Mouse (Mus musculus) natural killer cell, adult 2 months (primary cell): ENCODE results near the gene Ccdc122.
"Not testable (repeated sequence)": the region's sequence is repeated elsewhere in the genome, so short reads cannot be mapped to it uniquely, and the experiment has no call there.

Experiments used
- DNase-seq, 2 experiments: peaks; one replicate each; pipeline ENCODE4 v3.0.0; 2022; ENCODE audit warnings: low spot score in 2 of 2

The Ccdc122 gene

DNA sequence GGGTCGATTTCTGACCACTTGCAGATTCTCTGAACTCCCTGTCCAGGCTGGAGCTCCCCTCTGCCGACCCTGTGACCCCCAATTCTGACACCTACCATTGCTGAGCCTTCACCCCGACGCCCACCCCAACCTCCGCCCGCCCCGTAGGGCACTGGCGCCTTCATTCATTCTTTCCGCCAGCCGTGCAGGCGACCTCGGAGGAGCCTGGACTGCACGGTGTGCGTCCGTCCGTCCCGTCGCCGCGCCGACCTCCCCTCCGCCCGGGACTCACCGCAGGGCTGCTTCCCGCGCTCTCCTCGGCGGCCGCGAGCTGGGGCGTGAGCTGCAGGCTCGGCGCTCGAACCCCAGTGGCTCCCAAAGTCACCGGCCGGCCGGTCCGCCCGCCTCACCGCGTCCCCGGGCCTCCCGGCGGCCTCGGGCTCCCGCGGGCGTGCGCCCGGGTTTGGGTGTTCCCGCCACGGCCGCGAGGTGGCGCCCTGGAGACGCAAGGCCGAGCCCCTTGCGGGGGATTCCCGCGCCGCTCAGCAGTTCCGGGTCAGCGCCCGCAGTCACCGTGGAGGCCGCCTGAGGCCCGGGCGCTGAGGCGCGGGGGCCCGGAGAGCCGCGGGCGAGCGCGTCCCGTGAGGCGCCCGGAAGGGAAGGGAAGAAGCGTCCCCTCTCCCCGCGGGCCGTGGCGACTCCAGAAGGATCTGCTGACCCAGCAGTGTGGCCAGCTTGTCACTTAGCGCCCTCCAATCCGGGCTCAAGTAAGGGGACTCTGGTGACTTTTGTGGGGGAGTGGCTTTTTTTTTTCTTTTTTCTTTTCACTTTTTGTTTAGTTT is at the start of gene Ccdc122, which contains the start of gene Lacc1:
Gene Ccdc122 (plus strand): TSS at position 547 of the 821 bp plus-strand sequence.
Gene Lacc1 (minus strand): TSS at position 679 of the 821 bp plus-strand sequence.
- DNase-seq = peak; percentile 77 to 86

- DNase-seq = not testable (repeated sequence)
These were observed 46.2 kb upstream of the Ccdc122 start for GRCm38 (mm10) chr14:76990351-76990750.

DNA sequence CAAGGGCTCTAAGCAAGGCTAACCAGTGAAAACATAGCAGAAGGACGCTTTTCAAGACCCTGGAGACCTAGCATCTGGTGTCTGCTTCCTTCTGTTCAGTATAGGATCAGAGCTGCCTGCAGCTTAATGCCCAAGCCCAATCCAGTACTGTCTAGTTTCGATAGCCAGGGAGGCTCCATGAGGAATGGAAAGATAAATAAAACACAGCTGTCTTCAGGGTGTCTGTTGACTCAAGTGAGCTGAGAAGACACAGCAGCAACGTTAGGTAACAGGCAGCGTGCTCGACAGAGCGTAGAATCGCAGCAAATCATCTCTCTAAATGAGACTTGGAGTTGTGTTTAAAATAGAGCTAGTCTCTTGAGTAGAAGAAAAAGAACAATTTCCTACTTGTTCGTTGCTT is 31.8 kb upstream of the Ccdc122 start:
- no peak for DNase-seq

- no peak for DNase-seq
These were observed 31.0 kb upstream of the Ccdc122 start for GRCm38 (mm10) chr14:77005566-77005965.

GRCm38 (mm10) chr14:77008238-77008637 is 28.3 kb upstream of the Ccdc122 start:
- DNase-seq = peak in 1 of 2 experiments; percentile 54

DNA sequence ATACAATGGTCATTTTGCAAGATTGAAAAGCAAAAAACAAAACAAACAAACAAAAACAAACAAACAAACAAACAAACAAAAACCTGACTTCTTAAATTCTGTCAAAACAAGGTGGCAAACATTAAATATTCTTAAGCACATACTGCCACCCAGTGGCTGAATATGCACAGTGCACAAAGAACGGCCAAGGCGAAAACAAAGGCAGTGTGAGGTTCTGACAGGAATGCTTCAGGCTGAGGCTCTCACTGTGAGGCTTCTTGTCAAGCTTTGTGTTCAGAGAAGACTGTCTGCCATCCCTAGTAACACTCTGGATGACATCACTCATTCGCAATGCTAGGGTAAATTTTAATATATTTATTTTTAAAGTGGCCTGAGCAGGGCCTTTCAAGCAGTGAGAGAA is 24.8 kb upstream of the Ccdc122 start:
- peak; percentile 31 to 52 for DNase-seq

DNA sequence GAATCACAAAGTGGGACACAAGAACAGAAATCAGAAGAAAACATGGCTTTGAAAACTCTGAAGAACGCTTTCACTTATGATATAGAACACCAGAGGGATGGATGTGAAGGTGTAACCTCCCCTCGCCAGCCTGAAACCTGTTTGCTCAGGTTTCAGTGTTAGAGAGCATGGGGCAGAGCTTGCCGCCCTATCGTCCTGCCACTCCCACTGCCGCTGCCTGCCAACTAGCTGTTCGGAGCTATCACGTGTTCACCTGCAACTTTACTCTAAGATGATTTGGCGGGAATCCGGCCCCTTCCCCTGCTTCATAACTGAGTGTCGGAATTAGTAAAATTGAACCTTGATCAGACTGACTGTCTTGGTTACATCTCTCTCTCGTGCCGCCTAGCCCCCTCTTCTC is 19.8 kb upstream of the Ccdc122 start:
- DNase-seq = not testable (repeated sequence)

GRCm38 (mm10) chr14:77017211-77017610 is 19.4 kb upstream of the Ccdc122 start:
- no peak for DNase-seq

- DNase-seq = no peak
These were observed 12.1 kb upstream of the Ccdc122 start for GRCm38 (mm10) chr14:77024499-77024898.

DNA sequence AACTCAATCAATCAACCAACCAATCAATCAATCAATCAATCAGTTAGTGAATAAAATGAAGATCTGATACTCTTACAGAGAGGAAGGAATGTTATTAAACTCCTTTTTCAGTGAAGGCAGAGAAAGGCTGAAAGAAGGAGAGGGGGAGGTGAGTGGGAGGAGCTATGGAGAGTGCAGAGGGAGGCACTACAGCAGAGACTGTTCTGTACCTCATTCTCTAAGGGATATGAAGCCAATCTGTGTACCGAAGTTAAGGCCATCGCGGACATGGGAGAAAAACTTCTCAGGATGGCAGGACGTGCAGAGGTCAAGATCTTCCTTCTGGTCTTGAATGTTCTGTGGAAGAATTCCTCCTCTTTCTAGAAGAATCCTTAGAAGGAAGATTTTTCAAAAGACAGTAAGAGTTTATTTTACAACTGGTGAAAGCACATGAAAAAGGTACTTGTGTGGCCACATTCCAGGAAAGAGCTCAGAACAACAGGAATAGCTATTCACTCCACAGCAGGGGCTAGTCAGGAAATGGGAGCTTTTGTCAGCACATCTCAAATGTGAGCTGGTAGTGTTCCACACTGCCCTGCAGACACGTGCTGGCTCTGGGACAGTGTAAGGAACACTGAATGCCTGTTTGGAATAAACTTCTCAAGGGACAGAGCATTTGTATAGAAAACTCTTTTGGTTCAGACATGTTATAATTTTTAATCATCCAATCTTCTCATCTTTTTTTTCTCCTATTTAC is 7.1 kb upstream of the Ccdc122 start:
- no peak for DNase-seq

DNA sequence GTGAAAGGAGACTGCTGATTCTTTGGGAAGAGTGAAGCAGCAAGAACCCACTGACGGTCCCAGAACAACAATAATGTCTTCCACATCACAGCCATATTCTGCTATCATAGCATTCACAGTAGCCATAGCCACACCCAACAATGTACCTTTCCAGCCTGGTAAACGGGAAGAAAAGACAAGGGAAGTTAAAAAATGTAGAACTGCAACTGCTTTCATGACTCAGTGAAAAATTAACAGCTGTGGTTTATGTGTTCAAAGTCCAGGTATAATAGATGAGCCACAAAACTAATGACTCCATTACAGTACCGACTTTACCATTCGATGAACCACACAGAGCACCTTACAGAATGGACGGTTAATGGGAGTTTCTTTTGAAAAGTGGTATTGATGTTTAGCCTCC is 5.8 kb upstream of the Ccdc122 start:
- no peak for DNase-seq

GRCm38 (mm10) chr14:77032433-77032832 is 4.1 kb upstream of the Ccdc122 start:
- DNase-seq = no peak

DNA sequence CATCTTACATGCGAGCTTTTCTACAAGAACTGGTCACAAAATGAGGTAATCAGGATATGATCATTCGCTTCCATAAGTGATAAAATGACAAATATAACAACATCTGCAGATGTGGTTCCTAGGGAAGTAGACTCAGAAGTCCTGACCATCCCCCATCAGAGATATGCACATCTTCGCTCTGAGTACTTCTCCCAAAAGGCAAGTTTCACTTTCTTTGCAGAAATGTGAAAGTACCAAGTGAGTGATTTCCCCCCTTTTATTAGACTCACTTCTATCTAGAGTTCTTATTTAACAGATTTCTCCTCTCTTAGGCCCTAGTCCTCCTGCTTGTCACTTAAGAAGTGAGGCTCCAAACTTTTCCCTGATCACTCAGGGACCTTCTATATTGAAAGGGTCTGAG is 3.2 kb upstream of the Ccdc122 start:
- DNase-seq = no peak

DNA sequence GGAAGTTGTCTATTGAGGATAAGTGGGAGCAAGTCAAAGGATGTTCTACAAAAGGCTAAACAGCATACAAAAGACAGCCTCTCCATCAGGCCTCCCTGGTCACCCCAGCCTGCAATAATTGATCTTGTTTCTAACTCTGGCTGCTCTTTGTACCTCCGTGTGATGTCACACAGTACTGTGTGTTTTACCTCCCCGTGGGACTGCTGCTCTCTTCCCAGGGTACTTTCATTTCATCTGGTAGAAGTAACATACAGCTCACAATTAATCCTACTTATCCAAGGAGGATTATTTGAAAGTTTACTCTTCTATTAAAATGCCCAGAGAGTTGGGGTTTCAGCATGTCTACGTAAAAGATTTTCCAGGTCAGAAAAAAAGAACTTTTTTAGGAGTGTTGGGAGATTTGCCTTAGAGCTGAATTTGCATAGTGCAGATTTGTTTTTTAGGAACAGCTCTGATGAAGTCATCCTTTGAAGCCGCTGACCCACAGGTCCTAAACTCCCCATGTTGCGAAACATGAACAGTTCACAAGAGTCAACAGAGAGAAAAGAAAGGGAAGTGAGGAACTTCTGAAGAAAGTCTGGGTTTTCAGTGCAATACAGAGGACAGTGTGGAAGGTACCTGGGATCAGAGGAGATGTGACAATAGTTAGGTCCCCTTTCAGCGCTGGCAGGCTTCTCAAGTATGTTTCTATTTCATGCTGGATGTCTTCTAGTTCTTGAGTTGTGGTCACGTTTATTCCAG is 2.2 kb upstream of the Ccdc122 start:
- DNase-seq = peak in 1 of 2 experiments; percentile 6

GRCm38 (mm10) chr14:77034970-77035369 is 1.6 kb upstream of the Ccdc122 start:
- no peak for DNase-seq

- DNase-seq = no peak
These were observed 758 bp downstream of the Ccdc122 start for GRCm38 (mm10) chr14:77037330-77037729.

DNA sequence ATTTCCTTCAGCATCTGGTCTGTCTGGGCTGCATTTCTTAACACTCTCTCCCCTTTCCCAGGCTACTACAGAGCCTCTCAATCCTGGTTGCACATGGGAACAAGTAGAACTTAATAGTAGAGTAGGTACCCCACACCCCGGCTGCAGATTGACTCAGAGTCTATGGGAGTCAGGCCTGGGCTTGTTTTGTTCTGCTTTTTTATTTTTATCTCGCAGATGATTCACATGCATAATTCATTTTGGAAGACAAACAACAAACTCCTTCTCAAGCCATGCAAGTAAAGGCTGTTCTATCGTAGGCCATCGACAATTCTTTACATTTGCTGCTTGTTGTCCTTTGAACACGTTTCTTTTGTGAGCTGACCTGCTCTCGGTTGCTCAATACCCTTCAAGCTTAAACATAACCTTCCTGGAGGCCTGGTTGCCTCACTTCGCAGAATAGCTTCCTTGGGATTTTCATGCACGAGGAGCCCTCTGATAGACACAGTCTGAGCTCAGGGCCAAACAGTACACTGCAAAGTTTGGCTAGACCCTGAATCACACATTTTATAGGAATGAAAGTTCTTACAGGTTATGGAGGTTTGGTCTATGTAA is 1.4 kb downstream of the Ccdc122 start:
- DNase-seq = no peak

DNA sequence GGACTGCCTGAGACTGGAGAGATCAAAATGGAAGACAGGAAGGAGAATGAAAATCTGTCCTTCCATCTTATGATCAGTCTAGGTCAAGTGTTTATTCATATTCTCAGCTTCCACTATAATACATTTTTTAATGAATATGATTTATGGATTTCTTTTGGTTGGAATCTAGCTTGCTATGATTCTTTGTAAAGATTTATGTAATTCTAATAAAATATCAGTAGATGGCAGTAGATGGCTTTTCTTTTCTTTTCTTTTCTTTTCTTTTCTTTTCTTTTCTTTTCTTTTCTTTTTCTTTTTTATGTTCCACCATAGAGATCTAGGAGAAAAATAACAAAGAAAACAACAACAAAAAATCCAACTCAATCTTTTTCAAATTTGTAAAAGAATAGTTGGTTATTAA is 16.7 kb downstream of the Ccdc122 start:
- no peak for DNase-seq

DNA sequence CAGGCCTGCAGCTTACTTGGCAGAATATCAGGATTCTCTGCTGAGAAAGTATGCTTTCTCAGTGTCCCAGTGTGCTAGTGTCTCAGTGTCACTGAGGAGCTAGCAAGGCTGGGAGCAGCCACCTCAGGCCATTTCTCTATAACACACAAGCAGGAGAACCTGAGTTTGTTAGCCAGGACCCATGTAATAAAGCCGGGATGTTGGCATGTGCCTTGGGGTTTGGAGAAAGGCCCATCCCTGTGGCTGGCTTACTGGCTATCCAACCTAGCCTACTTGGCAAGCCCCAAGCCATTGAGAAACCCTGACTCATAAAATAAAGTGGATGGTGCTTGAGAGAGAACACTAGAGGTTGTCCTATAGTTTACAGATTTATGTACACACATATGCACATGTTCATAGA is 32.8 kb downstream of the Ccdc122 start:
- no peak for DNase-seq

GRCm38 (mm10) chr14:77081248-77081647 is 44.7 kb downstream of the Ccdc122 start:
- no peak for DNase-seq

GRCm38 (mm10) chr14:77100285-77100684 is 63.7 kb downstream of the Ccdc122 start:
- DNase-seq = no peak

- not testable (repeated sequence) for DNase-seq
These were observed 74.0 kb downstream of the Ccdc122 start for GRCm38 (mm10) chr14:77110622-77111021.
